Mouse (Mus musculus): ENCODE measurements around the gene Ech1.

Ech1 gene

DNA sequence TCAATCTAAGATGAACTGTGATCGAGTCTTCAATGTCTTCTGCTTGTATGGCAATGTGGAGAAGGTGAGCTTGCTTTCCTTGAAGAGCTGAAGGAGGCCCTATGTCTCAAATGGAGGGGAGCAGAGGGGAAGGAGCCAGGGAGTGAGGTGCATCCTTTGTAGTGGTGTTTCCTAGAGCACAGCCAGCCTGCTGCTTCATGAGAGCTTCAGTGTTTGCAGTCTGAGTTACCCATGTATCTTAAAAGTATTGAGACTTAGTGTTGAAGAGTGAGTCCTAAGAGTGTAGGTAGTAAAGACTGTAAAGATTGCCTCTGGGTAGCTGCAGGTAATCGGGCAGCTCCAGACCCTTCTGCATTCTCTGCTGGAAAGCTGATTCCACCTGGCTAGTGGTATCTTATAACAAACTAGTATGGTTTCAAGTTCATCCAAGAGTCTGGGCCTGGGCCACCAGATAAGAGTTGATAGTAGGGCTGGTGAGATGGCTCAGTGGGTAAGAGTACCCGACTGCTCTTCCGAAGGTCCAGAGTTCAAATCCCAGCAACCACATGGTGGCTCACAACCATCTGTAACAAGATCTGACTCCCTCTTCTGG lies 6.1 kb upstream of the Ech1 start:
- no peak for DNase-seq (ENCODE audit: low spot score in 2 of 2)

GRCm38 (mm10) chr7:28819571-28819970 lies 5.4 kb upstream of the Ech1 start:
- DNase-seq (ENCODE audit: low spot score in 2 of 2): no peak

DNA sequence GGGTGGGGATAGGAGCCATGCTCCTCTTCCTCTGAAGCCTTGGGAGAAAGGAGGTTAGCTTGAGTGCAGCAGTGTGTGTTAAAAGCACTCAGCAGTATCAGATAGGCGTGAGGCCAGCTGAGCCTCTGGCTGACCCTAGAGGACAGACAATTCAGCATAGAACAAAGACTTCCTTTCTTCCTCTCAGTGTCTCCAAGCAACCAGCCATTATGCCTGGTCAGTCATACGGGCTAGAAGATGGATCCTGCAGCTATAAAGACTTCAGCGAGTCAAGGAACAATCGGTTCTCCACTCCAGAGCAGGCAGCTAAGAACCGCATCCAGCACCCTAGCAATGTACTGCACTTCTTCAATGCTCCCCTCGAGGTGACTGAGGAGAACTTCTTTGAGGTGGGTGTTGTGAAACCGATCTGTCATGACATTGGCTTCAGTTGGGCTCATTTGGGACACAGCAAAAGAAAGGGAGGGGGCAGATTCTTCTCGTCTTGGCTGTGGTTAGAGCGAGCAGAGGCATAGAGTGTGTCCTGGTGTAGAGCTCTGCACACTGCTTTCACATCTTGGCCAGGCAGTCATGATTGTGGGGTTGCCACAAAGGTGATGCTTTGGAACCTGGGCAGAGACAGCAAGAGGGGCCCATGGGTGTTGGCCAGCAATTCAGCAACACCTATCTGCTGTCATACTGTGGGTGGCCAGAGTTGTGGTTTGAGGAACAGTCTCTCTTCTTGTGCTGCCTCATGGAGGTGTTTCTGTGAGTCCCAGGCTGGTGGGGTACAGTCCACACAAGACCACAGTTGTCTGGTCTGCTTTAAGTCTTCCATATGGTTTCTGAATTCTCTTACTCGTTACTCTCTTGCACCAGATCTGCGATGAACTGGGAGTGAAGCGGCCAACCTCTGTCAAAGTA lies 4.4 kb upstream of the Ech1 start:
- DNase-seq (ENCODE audit: low spot score in 2 of 2): peak; percentile 67 to 82

DNA sequence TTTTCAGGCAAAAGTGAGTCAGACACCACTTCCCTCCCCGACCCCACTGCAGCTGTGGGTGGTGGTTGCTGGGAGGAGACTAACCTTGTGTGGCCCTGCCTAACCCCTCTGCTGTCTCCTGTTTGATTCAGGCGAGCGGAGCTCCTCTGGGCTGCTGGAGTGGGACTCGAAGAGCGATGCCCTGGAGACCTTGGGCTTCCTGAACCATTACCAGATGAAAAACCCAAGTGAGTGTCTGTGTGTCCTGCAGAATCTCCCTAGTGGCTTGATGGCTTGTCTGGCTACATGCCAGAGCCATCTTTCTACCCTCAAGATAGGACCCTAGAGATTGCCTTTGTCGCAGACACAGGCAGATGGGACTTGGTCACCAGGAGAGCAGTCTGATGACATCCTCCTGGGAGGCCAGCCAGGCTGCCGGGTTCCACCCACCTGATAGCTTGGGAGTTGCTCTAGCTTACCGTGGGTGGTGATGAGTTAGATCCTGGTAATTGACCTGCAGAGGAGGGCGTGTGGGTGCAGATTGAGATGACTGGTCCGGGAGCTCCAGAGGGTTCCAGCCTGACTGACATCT lies 3.7 kb upstream of the Ech1 start:
- DNase-seq (ENCODE audit: low spot score in 2 of 2): no peak

DNA sequence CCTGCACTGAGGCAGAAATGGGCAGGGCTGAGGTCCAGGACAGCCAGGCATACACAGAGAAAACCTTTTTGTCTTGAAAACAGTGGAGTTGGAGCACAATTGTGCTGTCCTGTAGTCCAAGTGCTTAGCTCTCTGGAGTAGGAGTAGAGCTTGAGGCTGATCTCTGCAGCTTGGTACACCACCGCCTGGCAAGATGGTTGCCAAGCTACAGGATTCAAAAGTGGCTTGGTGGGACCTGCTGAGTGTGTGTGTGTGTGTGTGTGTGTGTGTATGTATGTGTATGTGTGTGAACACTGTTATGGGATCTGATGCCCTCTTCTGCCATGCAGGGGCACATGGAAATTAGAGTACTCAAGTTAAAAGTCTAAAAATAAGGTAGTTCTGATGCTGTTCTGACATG lies 2.5 kb upstream of the Ech1 start:
- no peak for DNase-seq (ENCODE audit: low spot score in 2 of 2)

- DNase-seq (ENCODE audit: low spot score in 2 of 2): no peak
These were observed 1.8 kb upstream of the Ech1 start for GRCm38 (mm10) chr7:28822993-28823903.

DNA sequence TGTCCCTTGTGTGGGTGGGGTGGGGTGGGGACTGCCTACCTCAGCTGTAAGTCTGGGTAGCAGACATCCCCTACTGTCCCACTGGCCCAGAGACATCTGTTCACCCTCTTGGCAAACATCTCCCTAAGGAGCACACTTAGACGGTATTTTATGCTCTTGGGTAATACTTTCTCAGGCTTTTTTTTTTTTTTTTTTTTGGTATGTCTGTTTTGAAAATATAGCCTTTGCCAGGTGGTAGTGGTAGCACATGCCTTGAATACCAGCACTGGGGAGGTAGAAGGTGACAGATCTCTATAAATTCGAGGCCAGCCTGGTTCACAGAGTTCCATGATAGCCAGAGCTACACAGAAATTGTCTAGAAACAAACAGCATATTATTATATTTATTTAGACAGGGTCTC lies 1.1 kb upstream of the Ech1 start:
- DNase-seq (ENCODE audit: low spot score in 2 of 2): no peak

DNA sequence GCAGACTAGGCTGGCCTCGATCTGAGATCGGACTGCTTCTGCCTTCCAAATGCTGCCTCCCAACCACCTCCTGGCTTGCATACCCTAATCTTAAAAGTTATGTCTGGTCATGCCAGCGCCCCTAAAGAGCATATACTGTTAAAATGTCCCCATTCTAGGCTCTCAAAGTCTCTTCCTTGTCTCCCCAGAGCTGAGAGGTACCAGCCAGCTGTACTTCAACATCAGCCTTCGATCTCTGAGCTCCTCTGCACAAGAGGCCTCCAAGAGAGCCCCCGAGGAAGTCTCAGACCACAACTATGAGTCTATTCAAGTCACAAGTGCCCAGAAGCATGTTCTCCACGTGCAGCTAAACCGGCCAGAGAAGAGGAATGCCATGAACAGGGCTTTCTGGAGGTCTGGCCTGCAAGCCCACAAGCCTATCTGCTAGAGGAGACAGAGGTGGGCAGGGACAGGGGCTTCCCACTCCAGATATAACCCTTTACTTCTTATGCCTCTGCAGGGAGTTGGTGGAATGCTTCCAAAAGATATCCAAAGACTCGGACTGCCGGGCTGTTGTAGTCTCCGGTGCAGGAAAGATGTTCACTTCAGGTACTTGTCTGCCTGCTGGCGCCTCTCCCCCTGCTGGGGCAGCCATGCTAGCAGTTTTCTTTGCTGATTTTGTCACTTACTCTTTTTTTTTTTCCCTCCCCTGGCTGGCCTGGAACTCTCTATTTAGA lies 827 bp downstream of the Ech1 start:
- DNase-seq (ENCODE audit: low spot score in 2 of 2): no peak

GRCm38 (mm10) chr7:28826402-28826772 lies 1.4 kb downstream of the Ech1 start:
- no peak for DNase-seq (ENCODE audit: low spot score in 2 of 2)

GRCm38 (mm10) chr7:28827338-28827737 lies 2.3 kb downstream of the Ech1 start:
- no peak for DNase-seq (ENCODE audit: low spot score in 2 of 2)

DNA sequence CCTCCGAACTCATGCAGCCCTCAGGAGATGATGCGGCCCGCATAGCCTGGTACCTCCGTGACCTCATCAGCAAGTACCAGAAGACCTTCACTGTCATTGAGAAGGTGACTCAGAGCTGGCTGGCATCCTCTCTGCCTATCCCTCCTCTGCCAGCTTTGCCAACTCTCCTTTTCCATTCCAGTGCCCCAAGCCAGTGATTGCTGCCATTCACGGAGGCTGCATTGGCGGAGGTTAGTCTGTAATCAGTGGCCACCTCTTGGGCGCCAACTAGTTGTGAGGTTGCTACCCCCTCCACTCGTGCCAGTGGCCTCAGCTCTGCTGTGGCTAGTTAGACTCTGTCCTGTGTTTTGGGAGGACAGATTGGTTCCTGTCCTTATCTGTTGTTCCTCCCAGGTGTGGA lies 4.8 kb downstream of the Ech1 start:
- no peak for DNase-seq (ENCODE audit: low spot score in 2 of 2)

DNA sequence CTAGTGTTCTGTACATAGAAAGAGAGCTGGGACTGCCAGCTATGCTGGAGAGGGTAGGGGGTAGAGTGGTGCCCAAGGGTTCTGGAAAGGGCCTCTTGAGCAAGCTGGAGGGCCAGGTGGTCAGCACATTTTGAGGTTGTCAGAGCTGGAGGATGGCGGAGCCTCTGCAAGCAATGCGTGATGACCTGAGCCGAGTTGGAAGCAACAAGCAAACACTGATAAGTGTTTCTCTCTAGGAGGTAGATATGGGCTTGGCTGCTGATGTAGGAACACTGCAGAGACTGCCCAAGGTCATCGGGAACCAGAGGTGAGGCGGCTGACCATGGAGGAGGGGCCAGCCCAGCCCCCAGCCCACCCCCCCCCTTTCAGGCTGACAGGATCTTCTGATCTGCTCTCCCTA lies 6.0 kb downstream of the Ech1 start:
- DNase-seq (ENCODE audit: low spot score in 2 of 2): no peak

- no peak for DNase-seq (ENCODE audit: low spot score in 2 of 2)
These were observed 6.6 kb downstream of the Ech1 start for GRCm38 (mm10) chr7:28831411-28832125.

DNA sequence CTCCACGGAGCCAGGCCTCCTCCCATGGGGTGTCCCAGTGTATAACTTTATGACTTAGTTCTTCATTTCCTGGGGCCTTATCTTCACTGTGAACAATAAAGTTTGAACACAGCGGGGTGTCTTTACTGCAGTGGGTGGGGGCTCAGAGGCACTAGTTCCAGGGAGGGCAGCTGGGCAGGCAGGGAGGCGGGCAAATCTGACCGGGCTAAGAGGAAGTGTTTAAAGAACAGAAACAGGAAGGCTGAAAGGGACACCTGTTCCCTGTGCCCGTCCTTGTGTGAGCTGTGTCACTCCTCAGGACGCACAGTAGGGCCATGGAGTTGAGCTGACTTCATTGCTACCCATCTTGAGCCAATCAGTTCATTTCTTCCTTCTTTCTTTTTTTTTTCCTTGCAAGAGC lies 7.1 kb downstream of the Ech1 start:
- DNase-seq (ENCODE audit: low spot score in 2 of 2): no peak

- no peak for DNase-seq (ENCODE audit: low spot score in 2 of 2)
These were observed 8.8 kb downstream of the Ech1 start, which contains the start of gene Lgals4 for GRCm38 (mm10) chr7:28833723-28834347. Lgals4 (plus strand) TSS chr7:28833854.

GRCm38 (mm10) chr7:28836936-28837335 lies 11.9 kb downstream of the Ech1 start:
- DNase-seq (ENCODE audit: low spot score in 2 of 2): no peak

DNA sequence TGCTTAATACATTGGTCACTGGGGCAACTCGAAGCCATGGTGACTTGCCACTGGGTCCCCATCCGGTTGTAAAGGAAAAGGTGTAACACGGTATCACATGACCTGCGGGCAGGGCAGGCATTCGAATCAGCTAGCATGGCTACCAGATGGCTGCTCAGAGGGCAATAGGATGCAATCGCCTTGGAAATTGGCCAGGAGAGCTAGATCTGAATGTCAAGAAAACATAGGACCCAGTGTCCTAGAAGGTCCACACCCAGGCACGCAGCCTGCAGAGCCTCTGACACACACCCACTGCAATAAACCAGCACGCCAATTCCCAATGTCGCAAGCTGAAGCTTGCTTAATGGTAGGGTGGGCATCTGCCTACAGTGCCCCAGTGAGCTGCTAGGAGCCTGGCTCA lies 13.3 kb downstream of the Ech1 start:
- DNase-seq (ENCODE audit: low spot score in 2 of 2): no peak

DNA sequence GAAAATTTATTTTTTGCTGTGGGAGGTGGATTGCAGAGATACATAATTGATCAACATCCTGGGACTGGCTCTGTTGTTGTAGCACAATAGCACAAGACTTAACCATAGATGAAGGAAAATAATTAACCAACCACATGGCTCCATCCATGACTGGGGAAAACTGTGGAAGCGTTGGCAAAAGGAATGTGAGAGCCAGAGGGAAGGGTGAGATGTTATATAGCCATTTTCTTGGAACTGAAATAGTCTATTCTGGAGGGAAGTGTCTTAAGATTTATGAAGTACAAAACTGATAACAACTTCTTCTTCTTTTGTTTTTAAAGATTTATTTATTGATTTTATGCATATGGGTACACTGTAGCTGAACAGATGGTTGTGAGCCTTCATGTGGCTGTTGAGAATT lies 22.3 kb downstream of the Ech1 start:
- no peak for DNase-seq (ENCODE audit: low spot score in 2 of 2)

DNA sequence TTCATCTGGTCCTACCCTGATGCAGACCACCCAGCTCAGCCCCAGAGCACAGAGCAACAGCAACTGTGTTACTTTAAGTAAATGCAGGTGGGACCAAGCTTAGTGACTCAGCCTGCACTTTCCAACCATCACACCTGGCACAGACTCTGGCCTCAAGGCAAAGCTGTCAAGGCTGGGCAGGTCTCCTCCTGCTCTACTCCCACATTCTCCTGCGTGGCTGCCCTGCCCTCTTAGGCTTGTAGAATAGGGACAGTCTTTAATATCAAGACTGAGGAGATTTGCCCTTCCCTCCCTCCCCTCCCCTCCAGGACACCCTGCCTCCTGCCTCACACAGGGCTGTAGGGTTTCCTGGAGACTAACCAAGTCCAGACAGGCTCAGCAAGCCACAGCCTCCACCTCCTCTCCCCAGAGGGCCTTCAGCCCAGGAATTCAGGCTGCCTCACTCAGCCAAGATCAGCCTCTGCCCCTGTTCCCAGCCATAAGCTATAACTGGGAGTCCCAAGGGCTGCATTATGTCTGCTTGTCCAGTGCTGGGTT lies 24.8 kb downstream of the Ech1 start:
- DNase-seq (ENCODE audit: low spot score in 2 of 2): no peak

DNA sequence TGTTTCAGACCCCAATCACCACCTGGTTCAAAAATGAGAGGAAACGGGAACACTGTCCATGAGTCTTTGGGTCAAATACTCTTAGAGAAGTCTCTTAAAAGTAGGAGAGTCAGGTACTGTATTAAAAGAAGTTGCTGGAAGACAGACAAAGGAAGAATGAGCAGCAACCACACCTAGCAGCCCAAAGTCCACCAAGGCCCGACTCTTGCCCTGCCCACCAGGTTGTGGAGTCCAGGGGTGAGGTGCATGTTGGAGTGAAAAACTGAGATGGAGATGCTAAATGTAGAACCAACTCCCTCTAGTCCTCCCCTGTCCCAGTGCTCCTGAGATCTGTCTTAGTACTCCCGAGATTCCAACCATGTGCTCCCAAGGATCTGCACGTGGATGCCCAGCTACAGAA lies 25.6 kb downstream of the Ech1 start:
- DNase-seq (ENCODE audit: low spot score in 2 of 2): no peak
